In the genomic region with DNA sequence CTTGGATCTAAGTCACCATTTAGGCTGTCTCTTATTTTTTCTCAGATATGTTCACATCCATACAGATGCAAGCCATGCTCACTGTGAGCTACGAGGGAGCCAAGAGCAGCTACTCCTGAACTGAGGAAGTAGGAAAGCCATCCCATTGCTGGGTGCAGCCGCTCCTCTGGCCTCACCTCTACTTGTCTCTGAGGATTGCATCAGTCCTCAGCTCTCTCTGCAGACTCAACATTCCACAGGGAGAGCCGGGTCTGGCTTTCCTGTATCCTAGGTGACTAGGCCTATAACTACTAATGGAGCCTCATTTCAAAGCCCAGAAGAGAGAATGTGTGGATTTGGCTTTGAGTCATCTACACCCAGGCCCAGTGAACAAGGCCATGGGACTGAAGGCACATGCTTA, we compare ENCODE assay signal across 29 mouse cellular contexts. TPM values are rescaled to one million over a fixed set of nuclear protein-coding genes. Genes with fewer than 3 reads are reported as not detected.
DNase-seq lines count a peak whose midpoint lies in the region; ATAC-seq and TF ChIP-seq lines count a peak whose summit lies in the region.
"Had no signal": no experiment of that assay in that cellular context is flagged by ENCODE, and none has a peak within 500 bp of the region (broad histone marks: within the 10 kb centered on the region; RNA-seq: fewer than 3 reads in every experiment).

No protein-coding gene starts in this region.

- 39% methylated on average over 3 of the region's 3 CpGs for WGBS in lung, embryonic 16.5 days
- 53% methylated on average over 3 of the region's 3 CpGs for WGBS in lung, adult 2 months
- 68% methylated on average over 3 of the region's 3 CpGs for WGBS in midbrain, embryonic 14.5 days
- WGBS in hindbrain, embryonic 10.5 days, result 77% methylated on average over 3 of the region's 3 CpGs

- no peak overlapping the region for H3K9ac ChIP-seq in lung, embryonic 16.5 days (ENCODE audit: low read length)
- H3K9ac ChIP-seq in midbrain, embryonic 14.5 days (replicated peaks; ENCODE audit: low read length), result no peak overlapping the region
- H3K9ac ChIP-seq: forebrain, embryonic 12.5 days; forebrain, postnatal 0 days; heart, embryonic 12.5 days; hindbrain, embryonic 14.5 days; liver, embryonic 12.5 days; liver, postnatal 0 days; midbrain, embryonic 15.5 days; neural tube, embryonic 15.5 days had no signal

- peak; percentile 51; the same call in 1 of the 2 replicates for ATAC-seq in lung, embryonic 16.5 days (ENCODE audit: low read depth)
- no peak for ATAC-seq in midbrain, embryonic 14.5 days (ENCODE audit: low FRiP score, low TSS enrichment)
- ATAC-seq: CD4-positive, CD25-positive, alpha-beta regulatory T cell, adult 4 months; forebrain, postnatal 0 days; liver, embryonic 12.5 days; liver, postnatal 0 days; midbrain, embryonic 15.5 days; Patski had no signal

- no peak overlapping the region for H3K4me3 ChIP-seq in lung, embryonic 16.5 days (ENCODE audit: low read length)
- no peak overlapping the region for H3K4me3 ChIP-seq in lung, adult 2 months (replicated peaks; ENCODE audit: extremely low read depth, low read depth, low read length)
- no peak overlapping the region for H3K4me3 ChIP-seq in midbrain, embryonic 14.5 days (replicated peaks; ENCODE audit: low read depth, low read length)
- no peak overlapping the region for H3K4me3 ChIP-seq in hindbrain, embryonic 10.5 days
- H3K4me3 ChIP-seq: erythroblast, embryonic 14.5 days; forebrain, embryonic 12.5 days; heart, embryonic 12.5 days; liver, embryonic 12.5 days; midbrain, embryonic 15.5 days; neural tube, embryonic 15.5 days had no signal

- no peak for TF ChIP-seq POLR2A in lung, adult 2 months (IDR thresholded peaks at IDR 0.05; ENCODE audit: borderline replicate concordance, extremely low read depth, low read depth, low read length)

- no peak overlapping the region for H3K4me2 ChIP-seq in lung, embryonic 16.5 days (ENCODE audit: low read depth, low read length)
- no peak overlapping the region for H3K4me2 ChIP-seq in midbrain, embryonic 14.5 days (ENCODE audit: low read length)
- H3K4me2 ChIP-seq: forebrain, embryonic 12.5 days; heart, embryonic 12.5 days; hindbrain, embryonic 14.5 days; liver, embryonic 12.5 days; midbrain, embryonic 15.5 days; neural tube, embryonic 15.5 days had no signal

- TF ChIP-seq CTCF in lung, adult 2 months (IDR thresholded peaks at IDR 0.05; ENCODE audit: insufficient read depth, low read length), result no peak

- no peak overlapping the region for H3K27ac ChIP-seq in lung, embryonic 16.5 days (ENCODE audit: low read length)
- H3K27ac ChIP-seq in midbrain, embryonic 14.5 days (replicated peaks; ENCODE audit: low read depth, low read length), result no peak overlapping the region
- no peak overlapping the region for H3K27ac ChIP-seq in hindbrain, embryonic 10.5 days
- H3K27ac ChIP-seq: forebrain, embryonic 12.5 days; hindbrain, embryonic 14.5 days; liver, embryonic 12.5 days; midbrain, embryonic 15.5 days; neural tube, embryonic 15.5 days had no signal

- H3K9me3 ChIP-seq in lung, embryonic 16.5 days (ENCODE audit: control insufficient read depth, low read length), result no peaks in the 10 kb centered on the region
- no peaks in the 10 kb centered on the region for H3K9me3 ChIP-seq in midbrain, embryonic 14.5 days (ENCODE audit: control insufficient read depth, low read length)
- no peaks in the 10 kb centered on the region for H3K9me3 ChIP-seq in hindbrain, embryonic 10.5 days
- H3K9me3 ChIP-seq: forebrain, embryonic 12.5 days; heart, embryonic 12.5 days; liver, embryonic 12.5 days; midbrain, embryonic 15.5 days; neural tube, embryonic 15.5 days had no signal

- no peaks in the 10 kb centered on the region for H3K27me3 ChIP-seq in lung, embryonic 16.5 days (ENCODE audit: control insufficient read depth, insufficient read depth, low read depth, low read length)
- H3K27me3 ChIP-seq in midbrain, embryonic 14.5 days (ENCODE audit: control insufficient read depth, insufficient read depth, low read length), result no peaks in the 10 kb centered on the region
- no peaks in the 10 kb centered on the region for H3K27me3 ChIP-seq in hindbrain, embryonic 10.5 days (ENCODE audit: insufficient read depth, poor library complexity, severe bottlenecking)
- H3K27me3 ChIP-seq: forebrain, embryonic 12.5 days; heart, embryonic 12.5 days; liver, embryonic 12.5 days; midbrain, embryonic 15.5 days; neural tube, embryonic 15.5 days; Patski had no signal

- H3K4me1 ChIP-seq in lung, embryonic 16.5 days (replicated peaks; ENCODE audit: control insufficient read depth, insufficient read depth, low read length), result peaks cover 6% of the 10 kb centered on the region; the same call in 1 of the 2 replicates
- H3K4me1 ChIP-seq in lung, adult 2 months (ENCODE audit: control insufficient read depth, insufficient read depth, low read length), result peaks cover 6% of the 10 kb centered on the region
- H3K4me1 ChIP-seq in midbrain, embryonic 14.5 days (ENCODE audit: control insufficient read depth, insufficient read depth, low read length), result no peaks in the 10 kb centered on the region
- H3K4me1 ChIP-seq in hindbrain, embryonic 10.5 days (replicated peaks), result peaks cover 11% of the 10 kb centered on the region
- H3K4me1 ChIP-seq: midbrain, embryonic 15.5 days; neural tube, embryonic 15.5 days had no signal

- no peak for DNase-seq in lung, adult 2 months
- DNase-seq in NIH3T3 (ENCODE audit: low read depth), result peak; percentile 49
- peak; percentile 47 for DNase-seq in lung, postnatal 25 days (ENCODE audit: low spot score)
- no peak for DNase-seq in midbrain, embryonic 14.5 days
- DNase-seq in right cerebral cortex, postnatal 36 days (ENCODE audit: low spot score in 2 of 2), result no peak
- no peak for DNase-seq in hindbrain, embryonic 10.5 days (ENCODE audit: low spot score)
- DNase-seq: adrenal gland, postnatal 25 days; cerebellum, adult 18-20 months; cerebellum, postnatal 14 days; forebrain, postnatal 0 days; gastrocnemius, postnatal 14 days; heart, adult 18-20 months; heart, postnatal 4 days; kidney, adult 2 months; kidney, postnatal 36 days; layer of hippocampus, postnatal 36 days; left cerebral cortex, postnatal 4 days; liver, postnatal 0 days; right cerebral cortex, postnatal 25 days had no signal

- no peaks in the 10 kb centered on the region for H3K36me3 ChIP-seq in lung, embryonic 16.5 days (ENCODE audit: control insufficient read depth, insufficient read depth, low read length)
- no peaks in the 10 kb centered on the region for H3K36me3 ChIP-seq in midbrain, embryonic 14.5 days (ENCODE audit: control insufficient read depth, insufficient read depth, low read length)
- H3K36me3 ChIP-seq in hindbrain, embryonic 10.5 days, result no peaks in the 10 kb centered on the region
- H3K36me3 ChIP-seq: forebrain, embryonic 12.5 days; heart, embryonic 12.5 days; liver, embryonic 12.5 days; midbrain, embryonic 15.5 days; neural tube, embryonic 15.5 days had no signal

RNA-seq across cellular contexts. Expression of a gene that starts 17.6 kb away (rescaled TPM):
- 97.4 and 108 TPM in 2 replicates for polyA plus RNA-seq in lung, embryonic 16.5 days (2015; fragmentation: Nextera tagmentation; extraction: Ambion mirVana)
- polyA plus RNA-seq in lung, adult 2 months (2012; rRNA removed), result 18.6 and 35.0 TPM in 2 replicates
- polyA plus RNA-seq in midbrain, embryonic 14.5 days (2014; fragmentation: Nextera tagmentation; extraction: Ambion mirVana), result 58.0 and 69.0 TPM in 2 replicates
- 55.8 and 59.0 TPM in 2 replicates for polyA plus RNA-seq in hindbrain, embryonic 10.5 days (2016; fragmentation: Nextera tagmentation; extraction: Ambion mirVana)

RNA-seq across cellular contexts. Expression of a gene that starts 38.0 kb away (rescaled TPM):
- 283 and 303 TPM in 2 replicates for polyA plus RNA-seq in lung, embryonic 16.5 days (2015; fragmentation: Nextera tagmentation; extraction: Ambion mirVana)
- 8.4 and 11.3 TPM in 2 replicates for polyA plus RNA-seq in lung, adult 2 months (2012; rRNA removed)
- 228 and 258 TPM in 2 replicates for polyA plus RNA-seq in midbrain, embryonic 14.5 days (2014; fragmentation: Nextera tagmentation; extraction: Ambion mirVana)
- 295 and 311 TPM in 2 replicates for polyA plus RNA-seq in hindbrain, embryonic 10.5 days (2016; fragmentation: Nextera tagmentation; extraction: Ambion mirVana)
- polyA plus RNA-seq: erythroblast, embryonic 14.5 days had no signal

RNA-seq across cellular contexts. Expression of a gene that starts 38.1 kb away (rescaled TPM):
- 50.1 and 52.3 TPM in 2 replicates for polyA plus RNA-seq in lung, embryonic 16.5 days (2015; fragmentation: Nextera tagmentation; extraction: Ambion mirVana)
- polyA plus RNA-seq in lung, adult 2 months (2012; rRNA removed), result 10.2 and 10.8 TPM in 2 replicates
- polyA plus RNA-seq in midbrain, embryonic 14.5 days (2014; fragmentation: Nextera tagmentation; extraction: Ambion mirVana), result 35.0 and 42.9 TPM in 2 replicates
- polyA plus RNA-seq in hindbrain, embryonic 10.5 days (2016; fragmentation: Nextera tagmentation; extraction: Ambion mirVana), result 47.6 and 61.6 TPM in 2 replicates

Comparison
In these comparisons a context has a peak if more than half of its experiments do, and no peak if none do; other contexts are left out.
1. DNase-seq: peak in NIH3T3 (single experiment) and lung, postnatal 25 days (single experiment); none in lung, adult 2 months (single experiment), midbrain, embryonic 14.5 days (single experiment), right cerebral cortex, postnatal 36 days (0 of 2) and hindbrain, embryonic 10.5 days (single experiment).
2. RNA of a gene that starts 38.0 kb away (polyA plus RNA-seq): 295 to 311 TPM in hindbrain, embryonic 10.5 days, 283 to 303 TPM in lung, embryonic 16.5 days and 228 to 258 TPM in midbrain, embryonic 14.5 days; 8.4 to 11.3 TPM in lung, adult 2 months; every median in the first group is over 10 times any median in the second.